Mouse (Mus musculus): ENCODE measurements around the gene Def8. TPM values are rescaled to one million over a fixed set of nuclear protein-coding genes. Genes with fewer than 3 reads are reported as not detected.

The Def8 gene
- polyA plus RNA-seq, 1 experiment from 2014 or later, result 37.6 TPM

DNA sequence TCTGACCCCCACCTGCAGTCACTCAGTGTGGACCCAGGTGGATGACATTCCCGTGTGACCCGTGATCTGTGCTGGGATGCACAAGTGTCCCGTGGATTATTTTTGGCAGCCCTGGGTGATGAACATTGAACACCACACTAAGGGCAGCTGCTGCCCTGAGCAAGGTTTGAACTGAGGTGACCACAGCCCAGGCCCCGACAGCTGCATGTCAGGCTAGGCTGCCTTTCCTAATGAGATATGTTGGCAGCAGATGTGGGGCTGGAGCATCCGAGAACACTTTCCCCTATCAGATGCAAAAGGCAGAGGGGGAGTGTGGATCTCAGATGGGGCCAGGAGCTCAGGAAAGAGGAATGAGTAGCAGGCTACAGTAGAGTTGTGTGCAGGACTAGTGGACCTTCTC, 87.5 kb downstream of the Def8 start:
- Histone ChIP-seq H3K9me3 (ENCODE audit: control insufficient read depth, low read length) (no peaks in the 10 kb centered on the region), H3K27me3 (ENCODE audit: control insufficient read depth, insufficient read depth, low read length) (peaks cover 10% of the 10 kb centered on the region; the same call in 1 of the 2 replicates), H3K36me3 (ENCODE audit: control insufficient read depth, insufficient read depth, low read length) (0 out of 2 replicates have a peak, but pooled peaks cover 3% of the 10 kb centered on the region), H3K4me1 (ENCODE audit: control insufficient read depth, insufficient read depth, low read length) (peaks cover 9% of the 10 kb centered on the region), H3K27ac (replicated peaks; ENCODE audit: low read depth, low read length) (no peak overlapping the region), H3K9ac (ENCODE audit: low read length) (no peak overlapping the region), H3K4me3 (ENCODE audit: low read depth, low read length) (no peak overlapping the region), H3K4me2 (ENCODE audit: low read depth, severe bottlenecking) (no peak overlapping the region)
- ATAC-seq (ENCODE audit: insufficient number of reproducible peaks, low FRiP score, low TSS enrichment, low read depth) (no peak), DNase-seq (ENCODE audit: low spot score) (no peak)
- WGBS, result 73% methylated on average over 5 of the region's 5 CpGs

Other genes with a start within 250 kb of the Def8 start
- 2.9 and 3.1 TPM in 2 replicates for gene Dpep1, start 237.3 kb upstream of the Def8 start, polyA plus RNA-seq (2014; fragmentation: Nextera tagmentation; extraction: Ambion mirVana)
- 94.4 and 95.1 TPM in 2 replicates for gene Chmp1a, start 210.8 kb upstream of the Def8 start, polyA plus RNA-seq (2014; fragmentation: Nextera tagmentation; extraction: Ambion mirVana)
- gene Spata33, start 210.7 kb upstream of the Def8 start, polyA plus RNA-seq (2014; fragmentation: Nextera tagmentation; extraction: Ambion mirVana), result 3.3 and 3.4 TPM in 2 replicates
- 34.2 and 36.5 TPM in 2 replicates for gene Cdk10, start 198.7 kb upstream of the Def8 start, polyA plus RNA-seq (2014; fragmentation: Nextera tagmentation; extraction: Ambion mirVana)
- 0.87 and 1.2 TPM in 2 replicates for gene Spata2l, start 187.3 kb upstream of the Def8 start, polyA plus RNA-seq (2014; fragmentation: Nextera tagmentation; extraction: Ambion mirVana)
- 18.8 and 22.2 TPM in 2 replicates for gene Zfp276, start 169.3 kb upstream of the Def8 start, polyA plus RNA-seq (2014; fragmentation: Nextera tagmentation; extraction: Ambion mirVana)
- 24.0 and 25.6 TPM in 2 replicates for gene Vps9d1, start 169.2 kb upstream of the Def8 start, polyA plus RNA-seq (2014; fragmentation: Nextera tagmentation; extraction: Ambion mirVana)
- gene Fanca, start 105.0 kb upstream of the Def8 start, polyA plus RNA-seq (2014; fragmentation: Nextera tagmentation; extraction: Ambion mirVana), result 38.9 and 39.2 TPM in 2 replicates
- gene Spire2, start 90.8 kb upstream of the Def8 start, polyA plus RNA-seq (2014; fragmentation: Nextera tagmentation; extraction: Ambion mirVana), result 0.95 and 1.9 TPM in 2 replicates
- 136 and 149 TPM in 2 replicates for gene Tcf25, start 49.8 kb upstream of the Def8 start, polyA plus RNA-seq (2014; fragmentation: Nextera tagmentation; extraction: Ambion mirVana)
- gene Mc1r, start 16.4 kb upstream of the Def8 start, polyA plus RNA-seq (2014; fragmentation: Nextera tagmentation; extraction: Ambion mirVana), result not detected in 2 replicates
- gene Tubb3, start 12.1 kb upstream of the Def8 start, polyA plus RNA-seq (2014; fragmentation: Nextera tagmentation; extraction: Ambion mirVana), result 9.3 and 11.2 TPM in 2 replicates
- 36.5 and 41.1 TPM in 2 replicates for gene Afg3l1, start 54.4 kb downstream of the Def8 start, polyA plus RNA-seq (2014; fragmentation: Nextera tagmentation; extraction: Ambion mirVana)
- gene Dbndd1, start 91.9 kb downstream of the Def8 start, polyA plus RNA-seq (2014; fragmentation: Nextera tagmentation; extraction: Ambion mirVana), result 9.4 and 9.8 TPM in 2 replicates
- 40.8 and 41.3 TPM in 2 replicates for gene Gas8, start 95.3 kb downstream of the Def8 start, polyA plus RNA-seq (2014; fragmentation: Nextera tagmentation; extraction: Ambion mirVana)
- 8.6 and 10.1 TPM in 2 replicates for gene Rhou, start 230.4 kb downstream of the Def8 start, polyA plus RNA-seq (2014; fragmentation: Nextera tagmentation; extraction: Ambion mirVana)